ENCODE assay signal across 10 mouse cellular contexts in the genomic region with DNA sequence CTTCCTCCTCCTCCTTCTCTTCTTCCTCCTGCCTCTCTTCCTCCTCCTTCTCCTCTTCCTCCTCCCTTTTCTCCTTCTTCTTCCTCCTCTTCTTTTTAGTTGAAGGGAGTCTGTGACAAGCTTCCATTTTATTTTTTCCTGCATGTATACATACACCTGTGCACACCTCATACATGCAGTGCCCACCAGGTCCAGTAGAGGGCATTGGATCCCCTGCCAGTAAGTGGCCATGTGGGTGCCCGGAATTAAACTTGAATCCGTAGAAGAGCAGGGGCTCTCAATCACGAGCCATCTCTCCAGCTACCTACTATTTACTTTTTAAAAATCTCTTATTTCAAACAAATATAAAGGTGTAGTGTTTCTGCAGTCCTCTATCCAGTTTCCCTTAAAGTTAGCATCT. TPM values are rescaled to one million over a fixed set of nuclear protein-coding genes. Genes with fewer than 3 reads are reported as not detected.
A peak's percentile ranks its signal among the peaks of the same experiment; 100 is the strongest.
DNase-seq lines count a peak whose midpoint lies in the region; ATAC-seq and TF ChIP-seq lines count a peak whose summit lies in the region.
"Had no signal": no experiment of that assay in that cellular context is flagged by ENCODE, and none has a peak within 500 bp of the region (broad histone marks: within the 10 kb centered on the region; RNA-seq: fewer than 3 reads in every experiment).

No protein-coding gene starts in this region.

- POLR2A ChIA-PET in Patski (lab: Charles Lee): no interaction called here

- peak; percentile 22 for DNase-seq in gastrocnemius, postnatal 10 days
- DNase-seq in gastrocnemius, postnatal 4 days (ENCODE audit: low spot score in 2 of 2): no peak
- peak; percentile 79 for DNase-seq in 3T3-L1 (ENCODE audit: low read depth, low spot score)
- DNase-seq in Patski (ENCODE audit: low read depth, low spot score): no peak
- peak; percentile 63 to 82 for DNase-seq in cerebellum, postnatal 25 days
- peak; percentile 65 for DNase-seq in kidney, postnatal 14 days
- peak; percentile 63 for DNase-seq in thymus, postnatal 0 days (ENCODE audit: low spot score)
- DNase-seq: liver, embryonic 13.5 days had no signal

- ATAC-seq in Patski: no peak
- ATAC-seq in megakaryocyte-erythroid progenitor cell, adult 5-6 weeks (replicated peaks; ENCODE audit: low FRiP score, low TSS enrichment, poor library complexity, severe bottlenecking): peak; percentile 95

- peak; percentile 89 for TF ChIP-seq CTCF in Patski (IDR thresholded peaks at IDR 0.05)

- CTCF ChIA-PET in Patski (lab: Charles Lee): interaction anchor here (0.6 to 1.2 kb wide), 6 partner anchors 10 to 129 kb away, joined by 3 to 6 read pairs (median 3); no protein-coding TSS in a partner anchor

- in situ Hi-C loops in Patski (cut with MboI; ENCODE audit: low pct_unique_long_range_greater_than_20kb): no loop called here

- H3K27me3 ChIP-seq in Patski: no peaks in the 10 kb centered on the region
- H3K27me3 ChIP-seq: embryonic facial prominence, embryonic 13.5 days; liver, embryonic 13.5 days had no signal

RNA-seq across cellular contexts. Expression of gene Eml5, which starts 50.5 kb away (rescaled TPM):
- 1 to 10 TPM; 2.2 to 3.4 TPM for total RNA-seq in gastrocnemius, postnatal 10 days (2021)
- total RNA-seq in gastrocnemius, postnatal 4 days (2021): 1 to 10 TPM; 3.3 to 3.7 TPM
- polyA plus RNA-seq in Patski (2021): 6.2 TPM
- total RNA-seq in megakaryocyte-erythroid progenitor cell, adult 5-6 weeks (2014; fragmentation: Nextera tagmentation): 4.8 and 10.7 TPM in 2 replicates
- total RNA-seq in megakaryocyte-erythroid progenitor cell, adult 5-6 weeks (2017): 3.1 and 18.0 TPM in 2 replicates
- polyA plus RNA-seq in thymus, postnatal 0 days (2015; fragmentation: Nextera tagmentation; extraction: Ambion mirVana): 3.1 and 4.7 TPM in 2 replicates

Comparison
In these comparisons a context has a peak if more than half of its experiments do, and no peak if none do; other contexts are left out.
1. DNase-seq: peak in gastrocnemius, postnatal 10 days (single experiment), 3T3-L1 (single experiment), cerebellum, postnatal 25 days (2 of 2), kidney, postnatal 14 days (single experiment) and thymus, postnatal 0 days (single experiment); none in gastrocnemius, postnatal 4 days (0 of 2) and Patski (single experiment).